Mouse (Mus musculus) liver, postnatal 0 days (tissue): ENCODE measurements around the gene Zdhhc6. TPM values are rescaled to one million over a fixed set of nuclear protein-coding genes. Genes with fewer than 3 reads are reported as not detected.

ENCODE experiments used
- ATAC-seq: fragments of 200-750 bp; cut with Nextera tagmentation; 2 replicates; pipeline ENCODE4 v1.8.0; 2017; ENCODE audit warnings: mild to moderate bottlenecking, moderate library complexity
- DNase-seq: peaks from one replicate; pipeline ENCODE4 v3.0.0-alpha.2; 2016
- H3K27ac ChIP-seq: fragments of 300-500 bp; sonication (generic); 2 replicates; pipeline ENCODE4 v1.5.1; 2014; ENCODE audit warnings: antibody characterized with exemption, moderate library complexity, mild to moderate bottlenecking, low read depth
- H3K27me3 ChIP-seq: fragments of 300-500 bp; sonication (generic); 2 replicates; pipeline ENCODE4 v1.6.1; 2014; ENCODE audit warnings: low read length, control low read depth, mixed read lengths; ENCODE audit not compliant: insufficient read depth
- H3K36me3 ChIP-seq: fragments of 300-500 bp; sonication (generic); replicated peaks from 2 replicates; pipeline ENCODE4 v1.6.1; 2014; ENCODE audit warnings: mild to moderate bottlenecking, control low read depth, low read length, moderate library complexity, mixed read lengths; ENCODE audit not compliant: insufficient read depth
- H3K4me1 ChIP-seq: fragments of 300-500 bp; sonication (generic); 2 replicates; pipeline ENCODE4 v1.6.1; 2014; ENCODE audit warnings: antibody characterized with exemption, mild to moderate bottlenecking, control low read depth; ENCODE audit not compliant: insufficient read depth
- H3K4me2 ChIP-seq: fragments of 300-500 bp; sonication (generic); 2 replicates; pipeline ENCODE4 v1.6.1; 2014; ENCODE audit warnings: low read depth, mild to moderate bottlenecking, low read length, moderate library complexity, mixed read lengths
- H3K4me3 ChIP-seq: fragments of 300-500 bp; sonication (generic); 2 replicates; pipeline ENCODE4 v1.5.1; 2014; ENCODE audit warnings: low read depth, low read length
- H3K9ac ChIP-seq: fragments of 300-500 bp; sonication (generic); replicated peaks from 2 replicates; pipeline ENCODE4 v1.6.1; 2014; ENCODE audit warnings: mild to moderate bottlenecking, moderate library complexity
- H3K9me3 ChIP-seq: fragments of 300-500 bp; sonication (generic); 2 replicates; pipeline ENCODE4 v1.6.1; 2016; ENCODE audit warnings: mild to moderate bottlenecking, control low read depth, low read length, mixed read lengths
- CTCF ChIP-seq: sonication (generic); IDR thresholded peaks from 2 replicates; pipeline ENCODE4 v1.5.1; 2016; ENCODE audit warnings: antibody characterized with exemption, low read depth
- EP300 ChIP-seq: IDR thresholded peaks from 2 replicates; pipeline ENCODE4 v1.6.1; 2016; ENCODE audit warnings: antibody characterized with exemption, low read depth, mild to moderate bottlenecking
- WGBS: fragments of 180-500 bp; shearing (Covaris S2); extraction: QIAGEN DNeasy Blood & Tissue Kit; methylation state at CpG from one replicate; pipeline ENCODE4 v1.1.7; 2014; ENCODE audit not compliant: insufficient replicate concordance; 5-methylcytosine and 5-hydroxymethylcytosine counted together
- polyA plus RNA-seq: library from polyadenylated mRNA; unstranded; fragments of >200 nt; fragmentation: Nextera tagmentation; extraction: Ambion mirVana; gene quantifications from 2 replicates; pipeline ENCODE4 v1.2.1, GENCODE M21; 2015

Zdhhc6 gene
- polyA plus RNA-seq, 1 experiment from 2014 or later, result 49.0 TPM

DNA sequence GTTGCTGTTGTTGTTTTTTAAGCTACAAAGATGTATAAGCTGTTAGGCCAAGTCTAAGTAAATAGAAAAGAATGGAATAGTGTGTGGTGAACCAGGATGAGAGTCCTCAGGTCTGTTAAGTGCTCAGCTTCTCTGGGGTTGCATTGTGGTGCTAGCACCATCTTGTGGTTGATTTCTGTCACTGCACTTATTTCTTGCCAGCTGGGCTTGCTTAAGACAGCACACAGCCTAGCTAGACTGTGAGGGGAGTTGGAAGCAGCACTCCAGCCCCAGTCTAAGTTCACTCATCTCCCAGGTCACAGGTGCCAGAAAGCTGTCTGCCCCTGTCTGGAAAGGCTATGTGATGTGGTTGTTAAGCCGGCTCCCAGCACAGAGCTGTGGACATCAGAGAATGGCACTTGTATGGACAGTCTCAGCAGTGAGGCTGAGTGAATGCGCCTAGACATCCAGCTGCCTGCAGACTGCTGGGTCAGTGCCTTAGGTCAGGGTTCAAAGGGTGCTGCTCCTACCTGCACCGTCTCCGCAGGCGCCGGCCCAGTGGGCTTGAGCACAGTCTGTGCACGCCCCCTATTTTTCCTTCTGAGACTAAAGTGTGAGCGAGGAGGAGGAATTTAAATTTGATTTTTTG is 16.9 kb upstream of the Zdhhc6 start:
- no peak overlapping the region for H3K4me2 ChIP-seq
- H3K27ac ChIP-seq, result no peak overlapping the region
- 91% methylated on average over 8 of the region's 8 CpGs for WGBS
- no peak overlapping the region for H3K9ac ChIP-seq
- ATAC-seq (peak; percentile 82), DNase-seq (peak; percentile 71)
- H3K36me3 ChIP-seq, result peaks cover 30% of the 10 kb centered on the region
- H3K27me3 ChIP-seq, result no peaks in the 10 kb centered on the region
- TF ChIP-seq EP300 (no peak), CTCF (peak; percentile 95)
- H3K9me3 ChIP-seq, result no peaks in the 10 kb centered on the region
- no peak overlapping the region for H3K4me3 ChIP-seq
- H3K4me1 ChIP-seq, result no peaks in the 10 kb centered on the region

DNA sequence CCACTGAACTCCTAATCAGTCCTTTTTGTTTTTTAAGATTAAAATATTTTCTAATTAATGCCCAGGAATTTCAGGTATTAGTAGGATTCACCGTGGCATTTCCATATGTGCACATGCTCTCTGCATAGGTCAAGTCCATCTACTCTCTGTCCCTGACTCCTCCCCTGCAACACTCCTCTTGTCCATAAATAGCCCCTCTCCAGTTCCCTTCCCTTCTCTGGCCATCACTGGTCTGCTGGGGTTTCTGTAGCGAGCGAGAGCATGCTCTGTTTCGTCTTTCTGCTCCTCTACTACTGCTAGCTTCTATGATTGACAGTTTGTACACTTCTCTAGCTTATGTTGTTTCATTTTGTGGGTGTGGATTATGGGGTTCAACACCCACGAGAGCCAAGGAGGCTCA is 15.9 kb upstream of the Zdhhc6 start:
- ATAC-seq, result no peak
- Histone ChIP-seq H3K4me3 (no peak overlapping the region), H3K36me3 (peaks cover 29% of the 10 kb centered on the region), H3K4me1 (no peaks in the 10 kb centered on the region), H3K4me2 (no peak overlapping the region), H3K27me3 (no peaks in the 10 kb centered on the region), H3K9ac (no peak overlapping the region), H3K9me3 (no peaks in the 10 kb centered on the region), H3K27ac (no peak overlapping the region)
- no peak for TF ChIP-seq CTCF
- no peak for TF ChIP-seq EP300
- WGBS, result 83% methylated on average over 5 of the region's 5 CpGs
- no peak for DNase-seq

DNA sequence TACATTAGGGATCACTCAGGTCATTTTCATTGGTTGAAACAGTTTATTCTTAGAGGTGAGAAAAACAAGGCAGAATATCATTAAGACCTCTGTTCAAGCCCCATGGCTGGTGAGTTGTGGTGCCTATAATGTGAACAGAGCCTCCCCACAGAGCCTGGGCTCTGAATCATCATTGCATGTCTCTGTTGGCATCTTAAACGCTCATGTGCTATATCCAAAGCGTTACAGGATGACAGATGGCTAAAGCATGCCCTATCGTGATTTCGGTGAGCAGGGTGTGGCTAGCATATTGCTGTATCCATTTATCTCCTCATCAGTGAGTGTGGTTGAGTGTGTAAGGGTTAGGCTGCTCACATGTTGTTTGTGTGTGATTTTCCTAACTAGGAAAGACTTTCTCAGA is 11.7 kb upstream of the Zdhhc6 start:
- no peaks in the 10 kb centered on the region for H3K27me3 ChIP-seq
- H3K9ac ChIP-seq, result no peak overlapping the region
- no peak for TF ChIP-seq EP300
- TF ChIP-seq CTCF, result no peak
- 70% methylated on average over 4 of the region's 4 CpGs for WGBS
- H3K4me1 ChIP-seq, result no peaks in the 10 kb centered on the region
- DNase-seq, result no peak
- peaks cover 46% of the 10 kb centered on the region for H3K36me3 ChIP-seq
- no peak overlapping the region for H3K27ac ChIP-seq
- no peaks in the 10 kb centered on the region for H3K9me3 ChIP-seq
- no peak overlapping the region for H3K4me2 ChIP-seq
- no peak overlapping the region for H3K4me3 ChIP-seq
- ATAC-seq, result no peak

DNA sequence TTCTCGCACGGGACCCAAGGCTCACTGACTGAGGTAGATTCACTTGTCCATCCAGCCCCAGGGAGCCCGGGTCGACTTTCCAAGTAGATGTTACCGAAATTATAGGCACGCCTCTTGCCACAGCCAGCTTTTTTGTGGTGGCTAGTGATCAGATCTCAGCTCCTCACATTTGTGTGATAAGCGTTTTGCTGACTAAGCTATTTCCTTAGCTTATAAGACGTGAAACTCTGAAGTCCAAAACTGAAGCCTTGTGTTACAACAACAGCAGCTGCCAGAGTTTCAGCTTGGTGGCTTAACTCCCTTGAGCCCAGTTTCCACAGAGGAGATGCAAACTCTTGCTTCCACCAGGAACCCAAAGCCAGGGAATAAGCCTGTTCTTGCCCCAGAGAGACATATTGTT is 6.8 kb upstream of the Zdhhc6 start:
- DNase-seq, result no peak
- Histone ChIP-seq H3K4me2 (no peak overlapping the region), H3K9ac (no peak overlapping the region), H3K4me1 (peaks cover 2% of the 10 kb centered on the region; the same call in 1 of the 2 replicates), H3K27ac (no peak overlapping the region), H3K27me3 (no peaks in the 10 kb centered on the region), H3K36me3 (peaks cover 23% of the 10 kb centered on the region), H3K4me3 (no peak overlapping the region), H3K9me3 (no peaks in the 10 kb centered on the region)
- WGBS, result 89% methylated on average over 8 of the region's 8 CpGs
- TF ChIP-seq CTCF (no peak), EP300 (no peak)
- ATAC-seq, result no peak

DNA sequence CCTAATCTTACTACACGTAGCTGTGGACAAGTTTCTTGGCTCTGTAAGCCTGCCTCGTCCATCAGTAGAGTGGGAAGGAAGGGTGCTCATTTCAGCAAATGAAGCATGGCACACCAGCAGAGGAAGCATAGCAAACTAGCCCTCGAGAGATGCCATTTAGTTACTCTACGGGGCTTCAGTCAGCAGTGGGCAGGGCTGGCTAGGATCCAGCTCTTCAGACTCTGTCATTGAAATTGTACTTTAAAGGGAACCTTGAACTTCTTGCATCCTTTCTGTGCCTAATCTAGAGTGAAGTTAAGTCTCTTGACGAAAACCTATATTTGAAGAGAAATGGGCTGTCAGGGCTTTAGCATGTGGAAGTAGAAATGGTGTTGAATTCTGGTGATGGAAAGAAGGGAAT is 3.7 kb upstream of the Zdhhc6 start:
- H3K27ac ChIP-seq, result no peak overlapping the region
- H3K4me1 ChIP-seq, result peaks cover 13% of the 10 kb centered on the region; the same call in 1 of the 2 replicates
- 69% methylated on average over 5 of the region's 5 CpGs for WGBS
- no peaks in the 10 kb centered on the region for H3K9me3 ChIP-seq
- DNase-seq (no peak), ATAC-seq (no peak)
- no peak overlapping the region for H3K9ac ChIP-seq
- peaks cover 20% of the 10 kb centered on the region for H3K36me3 ChIP-seq
- no peak overlapping the region for H3K4me3 ChIP-seq
- H3K4me2 ChIP-seq, result no peak overlapping the region
- TF ChIP-seq EP300 (no peak), CTCF (no peak)
- H3K27me3 ChIP-seq, result no peaks in the 10 kb centered on the region

DNA sequence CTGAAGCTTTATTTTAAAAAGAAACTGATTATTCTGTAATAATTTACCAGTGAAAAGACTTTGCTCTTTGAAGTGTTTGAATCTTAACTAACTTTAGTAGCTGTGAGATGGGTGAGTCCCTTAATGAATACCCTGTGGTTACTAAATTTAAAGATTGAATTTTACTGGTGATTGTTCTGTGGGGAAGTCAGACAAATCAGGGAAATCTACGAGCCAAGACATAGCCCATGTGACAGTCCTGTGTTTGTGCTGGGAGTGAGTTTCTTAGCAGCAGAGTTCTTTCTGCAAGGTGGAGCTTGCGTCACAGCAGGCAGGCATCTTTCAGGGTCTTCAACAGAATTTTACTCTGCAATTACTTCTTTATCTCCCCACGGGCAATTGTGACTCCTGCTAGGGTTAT is 3.2 kb upstream of the Zdhhc6 start:
- no peak for TF ChIP-seq CTCF
- no peak for DNase-seq
- Histone ChIP-seq H3K9ac (no peak overlapping the region), H3K4me1 (peaks cover 14% of the 10 kb centered on the region; the same call in 1 of the 2 replicates), H3K4me3 (no peak overlapping the region), H3K27ac (no peak overlapping the region), H3K36me3 (peaks cover 17% of the 10 kb centered on the region), H3K27me3 (no peaks in the 10 kb centered on the region), H3K9me3 (no peaks in the 10 kb centered on the region), H3K4me2 (no peak overlapping the region)
- ATAC-seq, result no peak
- 59% methylated on average over 3 of the region's 3 CpGs for WGBS

DNA sequence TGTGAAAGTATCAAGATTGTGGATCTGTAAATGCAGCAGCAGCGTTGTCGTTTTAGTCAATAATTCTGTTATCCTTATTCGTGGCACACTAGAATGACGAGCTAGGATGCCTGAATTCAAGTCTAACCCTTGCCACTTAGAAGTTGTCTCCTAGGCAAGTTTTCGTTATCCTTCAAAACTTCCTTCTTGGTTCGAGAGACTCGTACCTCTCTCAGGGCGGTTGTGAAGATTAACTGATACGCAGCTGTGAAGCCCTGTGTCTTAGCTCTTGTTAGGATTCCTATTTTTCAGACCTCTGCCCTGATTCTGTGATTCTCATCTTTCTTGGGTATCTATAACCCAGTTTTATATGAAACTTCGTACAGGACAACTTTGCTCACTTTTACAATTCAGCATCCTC is 1.1 kb upstream of the Zdhhc6 start:
- ATAC-seq (no peak), DNase-seq (no peak)
- TF ChIP-seq CTCF (no peak), EP300 (no peak)
- H3K9me3 ChIP-seq, result no peaks in the 10 kb centered on the region
- peak overlapping the region; percentile 84 for H3K4me2 ChIP-seq
- peaks cover 20% of the 10 kb centered on the region; the same call in 1 of the 2 replicates for H3K4me1 ChIP-seq
- no peak overlapping the region for H3K27ac ChIP-seq
- H3K27me3 ChIP-seq, result no peaks in the 10 kb centered on the region
- peak overlapping the region; percentile 92 for H3K4me3 ChIP-seq
- peaks cover 9% of the 10 kb centered on the region for H3K36me3 ChIP-seq
- H3K9ac ChIP-seq, result peak overlapping the region; percentile 77
- 30% methylated on average over 10 of the region's 10 CpGs for WGBS
